Mouse (Mus musculus) R1 (cell line): ENCODE results near the gene Gm21865.
"Not testable (repeated sequence)": the region's sequence is repeated elsewhere in the genome, so short reads cannot be mapped to it uniquely, and the experiment has no call there.

ENCODE experiments used
- DNase-seq: peaks from one replicate; pipeline ENCODE4 v3.0.0-alpha.2; 2018; ENCODE audit warnings: low read depth, low spot score

Gm21865 gene

DNA sequence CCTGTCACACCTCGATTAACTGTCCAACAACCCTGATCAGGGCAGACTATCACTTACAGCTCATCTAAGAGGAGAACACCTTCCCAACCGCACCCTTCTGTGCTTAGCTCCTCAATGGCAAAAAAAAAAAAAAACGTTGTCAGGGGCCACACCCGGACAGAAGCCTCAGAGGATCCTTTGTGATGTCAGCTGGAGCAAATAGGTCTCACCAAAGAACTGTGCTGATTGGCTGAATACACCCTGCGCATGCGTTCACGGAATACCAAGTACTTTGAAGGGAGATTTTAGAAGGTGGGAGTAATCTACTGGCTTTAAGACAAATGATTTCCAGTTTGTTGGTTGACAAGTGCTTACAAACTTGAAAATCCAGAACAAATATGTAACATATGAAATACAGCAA, at the start of gene Gm21865:
TSS of gene Gm21865 (minus strand) at position 101 of the 400 bp plus-strand sequence.
- DNase-seq, result not testable (repeated sequence)
